Mouse (Mus musculus) stomach, postnatal 0 days (tissue): ENCODE results near the gene Zmat1.

ENCODE experiments used
- CTCF ChIP-seq: IDR thresholded peaks from 2 replicates; pipeline ENCODE4 v1.5.1; 2016; ENCODE audit warnings: antibody characterized with exemption, low read depth, mild to moderate bottlenecking, moderate library complexity
- EP300 ChIP-seq: optimal IDR thresholded peaks from 2 replicates; pipeline ENCODE3; 2016; ENCODE audit warnings: antibody characterized with exemption

GRCm38 (mm10) chrX:135009471-135009815 lies 434 bp upstream of the Zmat1 start:
- TF ChIP-seq EP300 (no peak), CTCF (no peak)
